Mouse (Mus musculus) liver, embryonic 14.5 days (tissue): ENCODE data around the gene Myo1g.

Source experiments
- CTCF ChIP-seq: IDR thresholded peaks from 2 replicates; pipeline ENCODE4 v1.5.1; 2016; ENCODE audit warnings: antibody characterized with exemption, low read depth, control low read depth
- EP300 ChIP-seq: IDR thresholded peaks from 2 replicates; pipeline ENCODE4 v1.6.1; 2016; ENCODE audit warnings: antibody characterized with exemption, low read depth

- TF ChIP-seq EP300 (no peak), CTCF (no peak)
These were observed 40.7 kb upstream of the Myo1g start for GRCm38 (mm10) chr11:6561474-6561873.
